Mouse (Mus musculus) A20 (cell line): ENCODE measurements around the gene Rad51b.
A peak's percentile ranks its signal among the peaks of the same experiment; 100 is the strongest.

Experiments used
- DNase-seq: peaks from one replicate; pipeline ENCODE4 v3.0.0-alpha.2; 2011; ENCODE audit warnings: low read depth, low spot score

Rad51b gene

DNA sequence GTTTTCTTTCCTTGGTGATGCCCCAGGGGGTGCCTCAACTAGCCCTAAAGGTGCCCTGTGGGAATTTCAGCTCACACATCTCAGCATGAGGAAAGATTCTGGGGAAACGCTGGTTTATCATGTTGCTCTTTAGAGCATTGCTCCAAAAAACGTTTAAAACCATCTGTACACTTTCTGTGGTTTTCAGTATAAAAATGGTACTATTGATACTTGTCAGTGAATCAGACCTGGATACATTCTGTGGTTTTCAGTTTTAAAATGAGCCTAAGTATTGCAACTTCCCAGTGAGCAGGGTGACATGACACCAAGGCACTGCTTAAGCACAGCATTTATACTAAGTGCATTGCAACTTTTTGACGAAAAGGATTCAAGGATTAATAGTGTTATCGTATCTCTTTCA, 139.8 kb downstream of the Rad51b start:
- DNase-seq: peak; percentile 29

GRCm38 (mm10) chr12:79437572-79437971, 140.5 kb downstream of the Rad51b start:
- peak; percentile 61 for DNase-seq

DNA sequence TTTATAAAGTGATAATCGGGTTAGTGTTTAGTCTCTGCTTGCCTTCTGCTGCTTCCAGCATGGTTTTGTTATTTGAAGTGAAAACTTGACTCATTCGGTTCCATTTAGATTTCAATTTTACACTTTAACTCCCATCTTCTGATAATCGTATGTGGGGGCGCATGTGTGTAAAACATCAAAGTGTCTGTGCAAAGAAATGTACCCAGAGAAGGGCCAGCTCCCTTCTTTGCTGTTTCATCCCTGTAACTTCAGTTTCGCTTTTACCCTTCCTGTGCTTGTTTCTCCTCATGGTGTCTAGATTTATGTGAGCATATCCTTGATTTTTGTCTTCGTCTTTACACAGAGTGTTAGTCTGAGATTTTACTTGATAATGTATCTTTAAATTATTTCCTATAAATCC, 142.9 kb downstream of the Rad51b start:
- no peak for DNase-seq

DNA sequence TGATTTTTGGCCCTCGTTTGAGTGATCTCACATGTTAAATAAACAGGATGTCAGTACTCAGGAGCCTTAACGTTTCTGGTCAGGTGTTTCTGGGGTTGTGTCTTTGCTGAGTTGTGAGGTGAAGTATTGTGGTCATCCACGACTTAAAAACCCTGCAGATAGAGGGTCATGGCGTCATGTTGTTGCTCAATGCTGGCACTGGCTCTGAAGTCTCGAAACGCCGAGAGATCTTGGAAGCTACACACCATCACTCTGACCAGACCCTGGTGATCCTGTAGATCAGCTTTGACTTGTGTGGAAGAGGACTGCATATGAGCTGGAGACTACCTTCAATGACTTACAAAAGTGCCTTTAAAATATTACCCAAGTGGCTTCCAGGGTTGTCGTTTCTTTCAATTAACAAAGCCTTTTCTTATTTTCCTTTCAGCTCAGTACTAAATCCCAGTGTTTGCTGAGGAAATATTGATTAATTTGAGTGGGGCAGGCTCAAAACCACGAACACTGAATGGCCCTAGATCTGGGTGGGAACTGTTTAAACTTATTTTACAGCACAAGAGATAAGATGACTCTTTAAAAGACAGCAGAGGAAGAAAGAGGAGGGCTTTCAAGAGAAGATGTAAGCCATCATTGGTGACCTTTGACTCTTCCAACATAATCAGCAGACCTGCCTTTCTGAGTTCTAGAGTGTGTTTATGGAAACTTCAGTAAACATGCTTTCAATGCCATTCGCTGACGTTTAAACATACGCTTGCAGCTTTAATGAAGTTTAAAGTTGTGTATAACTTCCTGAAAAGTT, 144.3 kb downstream of the Rad51b start:
- peak; percentile 66 for DNase-seq

DNA sequence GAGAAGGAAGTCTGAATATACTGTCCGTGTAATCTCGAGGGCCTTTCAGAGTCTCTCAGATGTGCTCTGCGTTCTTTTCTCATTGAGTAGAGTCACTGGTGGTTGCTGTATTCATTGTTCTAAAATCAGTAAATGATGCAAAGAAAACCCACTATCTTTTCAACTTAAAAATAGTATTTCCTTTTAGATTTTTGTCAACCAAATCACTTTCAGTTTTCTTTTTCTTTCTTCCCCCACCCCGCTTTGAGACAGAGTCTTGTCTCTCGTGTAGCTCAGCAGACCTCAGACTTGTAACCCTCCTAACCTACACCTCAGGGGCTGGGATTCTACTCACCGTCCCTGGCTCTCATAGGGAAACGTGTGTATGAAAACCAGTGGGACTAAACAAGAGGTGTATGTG, 145.0 kb downstream of the Rad51b start:
- DNase-seq: peak; percentile 79

GRCm38 (mm10) chr12:79442836-79443390, 145.8 kb downstream of the Rad51b start:
- DNase-seq: peak; percentile 43

GRCm38 (mm10) chr12:79444646-79445045, 147.6 kb downstream of the Rad51b start:
- DNase-seq: peak; percentile 50

DNA sequence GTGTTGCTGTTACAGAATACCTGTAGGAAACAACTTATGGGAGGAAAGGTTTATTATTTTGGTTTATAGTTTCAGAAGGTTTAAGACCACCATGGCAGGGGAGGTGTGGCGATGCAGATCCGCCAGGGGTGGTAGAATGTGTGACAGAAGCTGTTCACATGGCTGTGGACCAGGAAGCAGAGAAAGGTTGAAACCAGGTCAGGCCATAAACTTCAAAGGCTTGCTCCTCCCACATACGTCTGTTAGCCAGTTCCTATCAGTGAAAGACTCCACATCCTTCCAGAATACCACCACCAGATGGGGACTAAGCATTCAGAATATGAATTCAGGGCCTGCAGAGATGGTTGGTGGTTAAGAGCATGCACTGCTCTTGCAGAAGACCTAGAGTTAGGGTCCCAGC, 150.0 kb downstream of the Rad51b start:
- no peak for DNase-seq

- no peak for DNase-seq
Measured at GRCm38 (mm10) chr12:79449817-79450411, 152.8 kb downstream of the Rad51b start.

DNA sequence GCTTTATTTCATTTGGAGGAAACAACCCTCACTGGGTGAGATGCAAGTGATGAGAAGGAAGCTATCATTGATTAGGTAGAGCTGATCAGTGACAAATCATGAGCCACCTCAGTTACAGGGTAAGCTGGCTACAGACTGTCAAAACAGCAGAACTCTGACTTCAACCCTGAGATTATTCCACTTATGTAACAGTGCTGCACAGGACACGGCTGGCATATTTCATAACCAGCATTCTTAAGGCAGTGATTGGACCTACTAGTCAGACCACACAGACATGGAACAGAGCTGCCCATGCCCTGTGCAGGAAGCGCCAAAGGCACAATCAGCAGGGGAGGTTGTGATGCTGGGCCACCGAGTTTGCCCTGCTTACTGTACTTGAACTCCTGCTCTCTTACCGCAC, 155.8 kb downstream of the Rad51b start:
- DNase-seq: no peak

GRCm38 (mm10) chr12:79454017-79454416, 156.9 kb downstream of the Rad51b start:
- no peak for DNase-seq

DNA sequence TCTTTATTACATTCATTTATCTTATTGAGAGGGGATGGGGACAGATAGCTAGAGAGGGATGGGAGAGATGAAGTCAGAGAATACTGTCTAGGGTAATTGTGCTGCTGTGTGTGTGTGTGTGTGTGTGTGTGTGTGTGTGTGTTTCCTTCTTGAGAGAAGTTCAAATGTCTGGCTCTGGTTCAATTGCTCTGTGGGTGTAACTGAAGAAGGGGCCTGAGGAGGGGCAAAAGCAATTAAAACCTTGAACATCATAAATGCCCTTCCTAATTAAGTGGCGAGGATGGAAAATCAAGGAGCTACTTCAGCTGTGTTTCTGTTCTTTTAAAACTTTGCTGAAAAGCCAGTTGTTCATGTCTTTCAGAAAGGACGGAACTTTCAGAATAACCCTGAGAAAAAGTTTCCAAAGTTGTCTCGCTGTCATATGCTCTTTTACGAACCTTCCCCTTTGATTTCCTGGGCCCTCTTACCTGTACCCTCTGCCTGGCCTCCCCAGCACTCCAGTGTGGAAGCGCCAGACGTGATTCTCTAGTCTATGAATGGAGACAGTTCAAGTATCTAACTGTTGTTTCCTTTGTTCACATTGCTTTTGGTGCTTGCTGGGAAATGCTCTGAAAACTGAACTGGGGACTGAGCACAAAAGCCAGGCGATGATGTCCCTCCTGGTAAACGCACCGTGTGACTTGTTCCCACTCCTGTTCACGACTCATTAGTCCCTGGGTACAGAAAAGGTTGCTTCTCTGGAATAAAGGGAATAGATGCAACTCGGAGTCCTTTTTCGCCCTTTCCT, 158.2 kb downstream of the Rad51b start:
- DNase-seq: no peak

DNA sequence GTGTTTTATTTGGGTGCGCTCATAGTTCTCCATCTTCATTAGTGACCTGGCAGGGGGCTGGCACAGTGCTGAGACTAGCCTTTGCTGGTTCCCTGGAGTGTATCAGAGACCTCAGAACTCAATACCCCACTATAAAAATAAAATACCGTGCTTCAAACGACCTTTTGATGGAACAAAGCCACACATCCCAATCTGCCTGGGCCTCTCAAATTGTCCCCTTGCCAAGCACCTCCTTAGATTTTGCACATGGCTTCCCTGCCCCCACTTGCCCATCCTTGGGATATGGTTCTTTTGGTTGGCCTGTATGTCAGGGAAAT, 158.7 kb downstream of the Rad51b start:
- DNase-seq: no peak

- no peak for DNase-seq
Measured at GRCm38 (mm10) chr12:79456251-79456650, 159.2 kb downstream of the Rad51b start.

DNA sequence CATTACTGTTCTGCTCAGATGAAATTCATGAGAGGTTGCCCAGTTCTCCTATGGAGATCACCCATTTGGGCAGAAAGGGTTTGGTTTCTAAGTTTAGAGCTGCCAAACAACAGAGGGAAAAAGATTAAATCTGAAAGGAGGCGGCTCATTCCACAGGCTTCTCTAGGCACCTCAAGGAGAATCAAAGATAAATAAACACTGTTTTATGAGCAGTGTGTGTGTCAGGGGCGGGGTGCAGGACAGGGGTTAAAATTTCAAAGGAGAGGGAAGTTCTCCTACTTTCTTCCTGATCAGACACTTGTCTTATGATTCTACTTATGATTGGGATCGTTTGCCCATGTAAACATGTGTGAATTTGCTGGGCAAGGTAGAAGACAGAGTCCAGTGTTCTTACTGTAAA, 166.3 kb downstream of the Rad51b start:
- DNase-seq: no peak

DNA sequence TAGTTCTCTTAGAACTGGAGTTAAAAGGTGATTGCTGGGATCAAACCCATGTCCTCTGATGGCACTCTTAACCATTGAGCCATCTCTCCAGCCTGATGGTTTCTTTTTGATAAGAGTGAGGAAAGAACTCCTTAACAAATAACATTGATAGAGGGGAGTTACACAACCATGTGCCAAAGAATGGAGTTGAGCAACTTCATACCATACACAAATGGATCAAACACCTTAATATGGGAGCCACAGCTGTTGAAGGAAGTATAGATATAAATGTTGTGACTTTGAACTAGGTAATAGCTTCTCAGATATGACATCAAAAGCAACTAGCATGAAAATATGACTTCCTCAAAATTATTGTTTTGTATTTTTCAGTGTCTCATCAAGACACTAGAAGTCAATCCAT, 173.0 kb downstream of the Rad51b start:
- no peak for DNase-seq

- no peak for DNase-seq
Measured at GRCm38 (mm10) chr12:79471868-79472267, 174.8 kb downstream of the Rad51b start.

DNA sequence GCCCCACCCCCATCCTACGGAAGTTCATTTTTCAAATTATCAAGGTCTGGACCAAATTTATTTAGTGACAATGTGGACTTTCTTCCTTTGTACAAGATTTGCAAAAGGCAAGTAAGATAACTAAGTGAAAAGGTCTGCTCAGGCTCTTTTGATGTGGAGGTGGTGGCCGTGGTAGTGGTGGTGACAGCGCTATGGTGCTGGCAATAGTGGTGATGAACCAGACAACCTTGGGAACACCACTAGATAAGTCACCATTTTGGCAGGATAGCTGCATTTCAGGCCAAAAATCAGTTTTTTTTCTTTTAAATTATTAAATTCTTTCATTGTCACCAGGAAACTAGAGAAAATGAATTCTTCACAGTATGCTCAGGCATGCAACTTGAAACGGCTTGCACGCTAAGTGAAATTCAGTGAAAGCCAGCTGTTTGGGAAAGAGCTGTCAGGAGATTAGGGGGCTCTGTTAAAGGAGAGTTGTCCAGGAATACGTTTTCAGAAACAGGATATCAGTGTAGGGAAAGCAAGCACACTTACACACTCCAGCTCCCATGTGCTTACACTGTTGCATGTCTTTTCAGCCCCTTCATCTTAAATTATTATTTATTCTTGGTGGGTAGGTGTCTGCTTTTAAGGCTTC, 179.4 kb downstream of the Rad51b start:
- DNase-seq: no peak

DNA sequence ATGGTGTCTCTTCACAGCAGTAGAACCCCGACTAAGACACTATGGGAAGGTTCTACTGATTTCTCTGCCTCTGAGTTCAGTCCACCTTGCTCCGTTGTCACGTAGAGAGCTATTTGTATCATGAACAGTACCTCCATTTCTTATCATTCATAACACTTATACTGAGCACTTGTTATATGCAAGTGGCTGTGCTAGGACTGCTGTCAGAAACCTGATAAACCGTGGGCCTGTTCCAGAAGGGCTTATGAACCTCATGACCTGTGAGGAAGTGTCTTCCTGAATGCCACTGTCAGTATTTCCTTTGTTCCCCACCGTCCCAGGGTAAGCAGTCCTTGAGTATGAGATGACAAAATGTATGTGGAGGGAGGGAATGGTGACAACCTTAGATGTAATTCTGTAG, 181.7 kb downstream of the Rad51b start:
- DNase-seq: no peak

DNA sequence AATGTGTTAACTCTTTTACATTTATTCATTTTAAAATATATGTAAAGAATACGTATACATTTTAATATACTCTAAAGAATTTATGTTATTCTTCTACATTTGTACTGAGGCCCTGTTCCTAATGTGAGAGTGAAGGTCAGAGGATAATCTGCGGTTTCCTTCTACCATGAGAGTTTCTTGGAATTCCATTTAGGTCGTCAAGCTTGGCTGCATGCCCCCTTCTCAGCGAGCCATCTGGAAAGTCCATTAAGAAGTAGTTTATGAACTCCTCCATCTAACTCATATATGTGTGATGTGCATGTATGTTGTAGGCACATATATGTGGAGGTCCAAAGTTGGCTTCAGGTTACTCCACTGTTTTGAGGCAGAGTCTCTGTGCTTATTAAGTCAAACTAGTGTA, 188.4 kb downstream of the Rad51b start:
- DNase-seq: no peak

GRCm38 (mm10) chr12:79488590-79489242, 191.6 kb downstream of the Rad51b start:
- no peak for DNase-seq
